Mouse (Mus musculus) MEL (cell line): ENCODE data around the gene Tmem131. TPM values are rescaled to one million over a fixed set of nuclear protein-coding genes. Genes with fewer than 3 reads are reported as not detected.

ENCODE experiments used
- DNase-seq: peaks from one replicate; pipeline ENCODE4 v3.0.0; 2011; ENCODE audit warnings: low read depth, low spot score
- H3K27ac ChIP-seq: 2 replicates; pipeline ENCODE4 v1.5.1; 2012; ENCODE audit warnings: low read depth, mild to moderate bottlenecking, control low read depth, low read length, moderate library complexity; ENCODE audit not compliant: control insufficient read depth
- H3K27me3 ChIP-seq, 2 experiments: fragments of 150-350 bp in 1 of 2; sonication (generic) in 1 of 2; 2 replicates each; pipeline ENCODE4 v1.6.1; 2012; ENCODE audit warnings: low read length in 2 of 2, mild to moderate bottlenecking in 2 of 2, improper control_type of control experiment in 1 of 2, moderate library complexity in 1 of 2; ENCODE audit not compliant: insufficient read depth in 2 of 2, control insufficient read depth in 1 of 2
- H3K36me3 ChIP-seq, 2 experiments: 2 replicates each; pipeline ENCODE4 v1.6.1; 2012 to 2014; ENCODE audit warnings: low read length in 2 of 2, improper control_type of control experiment in 1 of 2, inconsistent platforms in 1 of 2, mild to moderate bottlenecking in 1 of 2; ENCODE audit not compliant: insufficient read depth in 2 of 2, control insufficient read depth in 1 of 2
- H3K4me1 ChIP-seq, 2 experiments: fragments of 150-350 bp in 1 of 2; sonication (generic) in 1 of 2; 2 replicates each; pipeline ENCODE4 v1.6.1; 2012; ENCODE audit warnings: low read length in 2 of 2, improper control_type of control experiment in 1 of 2, mild to moderate bottlenecking in 1 of 2; ENCODE audit not compliant: insufficient read depth in 2 of 2, control insufficient read depth in 1 of 2
- H3K4me3 ChIP-seq, 2 experiments: fragments of 150-350 bp in 1 of 2; sonication (generic) in 1 of 2; 2 replicates each; pipeline ENCODE4 v1.5.1; 2012; ENCODE audit warnings: low read depth in 2 of 2, low read length in 2 of 2, mild to moderate bottlenecking in 2 of 2, moderate library complexity in 2 of 2, control low read depth in 1 of 2, improper control_type of control experiment in 1 of 2; ENCODE audit not compliant: control insufficient read depth in 1 of 2, insufficient read depth in 1 of 2
- H3K79me2 ChIP-seq: 2 replicates; pipeline ENCODE4 v1.6.1; 2012; ENCODE audit warnings: mild to moderate bottlenecking, low read length, moderate library complexity; ENCODE audit not compliant: control insufficient read depth, poor library complexity, insufficient read depth
- H3K9ac ChIP-seq: 2 replicates; pipeline ENCODE4 v1.6.1; 2012; ENCODE audit warnings: low read depth, mild to moderate bottlenecking, control low read depth, low read length, moderate library complexity; ENCODE audit not compliant: control insufficient read depth, poor library complexity, severe bottlenecking
- H3K9me3 ChIP-seq: fragments of 150-350 bp; sonication (generic); replicated peaks from 2 replicates; pipeline ENCODE4 v1.6.1; 2012; ENCODE audit warnings: mild to moderate bottlenecking, low read length, improper control_type of control experiment, moderate library complexity; ENCODE audit not compliant: insufficient read depth
- BHLHE40 ChIP-seq: IDR thresholded peaks from 2 replicates; pipeline ENCODE4 v1.6.1; 2012; ENCODE audit warnings: low read depth, mild to moderate bottlenecking, inconsistent platforms, low read length, improper control_type of control experiment, borderline replicate concordance
- CHD1 ChIP-seq: IDR thresholded peaks from 2 replicates; pipeline ENCODE4 v1.6.1; 2012; ENCODE audit warnings: low read depth, mild to moderate bottlenecking, inconsistent platforms, low read length, improper control_type of control experiment
- CTCF ChIP-seq, 3 experiments: IDR thresholded peaks in 2 of 3; conservative IDR thresholded peaks in 1 of 3; 2 replicates each; pipeline ENCODE4 v1.5.1; 2011 to 2012; ENCODE audit warnings: low read length in 3 of 3, low read depth in 2 of 3, mild to moderate bottlenecking in 2 of 3, improper control_type of control experiment in 1 of 3, inconsistent platforms in 1 of 3, mixed read lengths in 1 of 3, moderate library complexity in 1 of 3; ENCODE audit not compliant: control insufficient read depth in 1 of 3, insufficient read depth in 1 of 3, poor library complexity in 1 of 3, severe bottlenecking in 1 of 3
- E2F4 ChIP-seq: IDR thresholded peaks from 2 replicates; pipeline ENCODE4 v1.6.1; 2011; ENCODE audit warnings: low read depth, low read length, improper control_type of control experiment, borderline replicate concordance
- GABPA ChIP-seq: IDR thresholded peaks from 2 replicates; pipeline ENCODE4 v1.6.1; 2012; ENCODE audit warnings: low read depth, mild to moderate bottlenecking, inconsistent platforms, low read length, improper control_type of control experiment, moderate library complexity
- GATA1 ChIP-seq: IDR thresholded peaks from 2 replicates; pipeline ENCODE4 v1.6.1; 2011; ENCODE audit warnings: low read depth, low read length, improper control_type of control experiment
- JUND ChIP-seq: IDR thresholded peaks from 2 replicates; pipeline ENCODE4 v1.6.1; 2011; ENCODE audit warnings: low read depth, mild to moderate bottlenecking, improper control_type of control experiment, low read length
- MXI1 ChIP-seq: IDR thresholded peaks from 2 replicates; pipeline ENCODE4 v1.6.1; 2011; ENCODE audit warnings: mild to moderate bottlenecking, low read depth, low read length, improper control_type of control experiment
- NRF1 ChIP-seq: IDR thresholded peaks from 2 replicates; pipeline ENCODE4 v1.6.1; 2014; ENCODE audit warnings: low read depth, mild to moderate bottlenecking, inconsistent platforms, low read length, improper control_type of control experiment, moderate library complexity; ENCODE audit not compliant: poor library complexity, insufficient read depth, severe bottlenecking
- POLR2AphosphoS2 ChIP-seq: IDR thresholded peaks from 2 replicates; pipeline ENCODE4 v1.6.1; 2011; ENCODE audit warnings: low read length, improper control_type of control experiment
- RAD21 ChIP-seq: IDR thresholded peaks from 2 replicates; pipeline ENCODE4 v1.6.1; 2011; ENCODE audit warnings: mild to moderate bottlenecking, low read depth, low read length, improper control_type of control experiment
- RCOR1 ChIP-seq: IDR thresholded peaks from 2 replicates; pipeline ENCODE4 v1.6.1; 2012; ENCODE audit warnings: low read depth, mild to moderate bottlenecking, inconsistent platforms, low read length, improper control_type of control experiment
- SIN3A ChIP-seq: IDR thresholded peaks from 2 replicates; pipeline ENCODE4 v1.6.1; 2012; ENCODE audit warnings: low read length, improper control_type of control experiment, inconsistent platforms
- TBP ChIP-seq: IDR thresholded peaks from 2 replicates; pipeline ENCODE4 v1.8.0; 2011; ENCODE audit warnings: low read depth, low read length, improper control_type of control experiment
- TCF12 ChIP-seq: IDR thresholded peaks from 2 replicates; pipeline ENCODE4 v1.6.1; 2014; ENCODE audit warnings: low read depth, mild to moderate bottlenecking, inconsistent platforms, low read length, improper control_type of control experiment, moderate library complexity
- USF1 ChIP-seq: IDR thresholded peaks from 2 replicates; pipeline ENCODE4 v1.6.1; 2014; ENCODE audit warnings: low read depth, mild to moderate bottlenecking, inconsistent platforms, low read length, improper control_type of control experiment, moderate library complexity
- ZC3H11A ChIP-seq: IDR thresholded peaks from 2 replicates; pipeline ENCODE4 v1.6.1; 2012; ENCODE audit warnings: low read depth, mild to moderate bottlenecking, inconsistent platforms, low read length, improper control_type of control experiment
- ZNF384 ChIP-seq: IDR thresholded peaks from 2 replicates; pipeline ENCODE4 v1.6.1; 2012; ENCODE audit warnings: low read depth, mild to moderate bottlenecking, inconsistent platforms, low read length, improper control_type of control experiment
- polyA plus RNA-seq, 2 experiments: library from polyadenylated mRNA; stranded (reverse) in 1 of 2; unstranded in 1 of 2; fragments of >175 nt in 1 of 2; fragments of >200 nt in 1 of 2; gene quantifications; 2 replicates each; pipeline versions ENCODE4 v1.2.1 to v1.2.4; 2012; ENCODE audit warnings: low replicate concordance in 2 of 2, low read depth in 1 of 2; ENCODE audit not compliant: insufficient read length in 2 of 2, insufficient read depth in 1 of 2, missing spikeins in 1 of 2
- total RNA-seq: library from RNA; depleted of rRNA; stranded (reverse); fragments of 300-350 nt; gene quantifications from 2 replicates; pipeline ENCODE4 v1.2.3, GENCODE M21; 2012

Tmem131 gene
- total and polyA plus RNA-seq, 3 experiments: 11.4 to 196 (median 48.8) TPM

DNA sequence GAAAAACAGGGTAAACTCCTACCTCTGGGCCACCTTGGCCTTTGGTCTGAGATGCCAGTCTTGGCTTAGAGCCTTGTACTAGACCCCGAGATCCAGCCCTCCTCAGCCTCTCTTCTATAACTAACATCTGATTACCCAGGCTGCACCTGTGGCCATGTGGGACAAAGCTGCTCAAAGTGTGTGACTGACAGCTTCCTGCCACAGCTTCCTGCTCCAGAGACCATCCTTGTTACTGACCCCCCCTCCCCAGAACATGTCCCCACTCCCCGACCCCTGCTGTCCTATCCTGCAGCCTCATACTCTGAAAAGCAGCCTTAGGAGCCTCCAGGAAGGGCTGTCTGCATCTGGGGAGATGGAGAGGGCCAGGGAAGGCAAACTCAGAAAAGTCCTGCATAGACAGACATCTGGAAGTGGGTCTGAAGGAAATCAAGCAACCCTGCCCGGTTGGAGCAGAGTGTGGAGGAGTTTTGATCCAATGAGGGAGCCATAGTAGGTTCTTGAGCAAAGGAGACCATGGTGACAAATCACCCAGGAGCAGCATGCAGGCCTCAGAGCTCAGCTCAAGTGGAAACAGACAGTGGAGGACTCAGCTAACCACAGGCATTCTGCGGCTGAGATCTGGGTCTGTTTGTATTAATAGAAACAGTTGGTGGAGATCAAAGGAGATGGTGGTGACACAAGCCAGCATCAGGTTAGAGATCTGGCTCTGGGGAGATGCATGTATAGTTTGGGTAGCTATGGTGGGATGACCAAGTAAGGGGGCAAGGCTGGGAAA lies 176.8 kb downstream of the Tmem131 start:
- no peak overlapping the region for H3K9ac ChIP-seq
- H3K27me3 ChIP-seq: no peaks in the 10 kb centered on the region; a peak in 1 of 4 replicates

DNA sequence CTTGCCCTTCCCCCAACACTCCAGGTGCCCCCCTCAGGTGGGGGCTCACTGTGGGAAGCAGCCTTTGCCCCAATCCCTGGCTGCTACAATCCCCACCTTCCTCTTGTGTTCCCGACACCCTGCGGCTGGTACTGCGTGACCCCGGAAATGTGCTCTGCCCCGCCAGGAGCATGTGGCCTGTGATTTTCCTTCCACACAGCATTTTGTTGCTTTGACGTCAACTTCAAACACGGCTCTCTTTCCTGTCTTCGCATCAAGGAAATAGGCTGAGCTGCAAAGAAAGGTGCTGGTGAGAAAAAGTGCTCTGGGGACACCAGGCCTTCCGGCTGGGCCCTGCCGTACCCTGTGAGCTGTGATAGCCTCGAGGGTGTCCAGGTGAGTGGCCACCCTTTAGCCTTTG lies 181.9 kb downstream of the Tmem131 start, which contains the start of gene Zap70:
Gene Zap70, plus strand, starts transcription at position 231 of the 400 bp plus-strand sequence.
- no peak for DNase-seq
- Histone ChIP-seq H3K27ac (no peak within 1 kb of the TSS), H3K4me3 (no peak within 1 kb of the TSS), H3K79me2 (no peaks in the 10 kb centered on the region), H3K36me3 (no peaks in the 10 kb centered on the region), H3K4me1 (no peaks in the 10 kb centered on the region), H3K9ac (no peak within 1 kb of the TSS), H3K9me3 (no peaks in the 10 kb centered on the region), H3K27me3 (no peaks in the 10 kb centered on the region; a peak in 1 of 4 replicates)
- TF ChIP-seq CHD1 (no peak), MXI1 (no peak), SIN3A (no peak), NRF1 (no peak), GATA1 (no peak), GABPA (no peak), RCOR1 (no peak), CTCF (IDR thresholded peaks at IDR 0.05 in 2 of 3, conservative IDR thresholded peaks at IDR 0.05 in 1 of 3; ENCODE audit: control insufficient read depth in 1 of 3, insufficient read depth in 1 of 3, low read depth in 2 of 3, low read length in 3 of 3, poor library complexity in 1 of 3, severe bottlenecking in 1 of 3) (no peak), POLR2AphosphoS2 (no peak), TCF12 (no peak), ZNF384 (no peak), USF1 (no peak), RAD21 (no peak), TBP (no peak), BHLHE40 (no peak)

More for the DNA sequence above, 176.8 kb downstream of the Tmem131 start:
- Histone ChIP-seq H3K9me3 (no peaks in the 10 kb centered on the region), H3K36me3 (no peaks in the 10 kb centered on the region), H3K79me2 (no peaks in the 10 kb centered on the region), H3K4me1 (no peaks in the 10 kb centered on the region), H3K27ac (no peak overlapping the region), H3K4me3 (no peak overlapping the region)
- DNase-seq: no peak
- TF ChIP-seq ZC3H11A (no peak), JUND (no peak), GATA1 (no peak), MXI1 (no peak), ZNF384 (no peak), E2F4 (no peak), CHD1 (no peak)
